Comparison of ENCODE assay signal across 19 mouse cellular contexts in genomic region chr4:135689797-135690196, GRCm38 (mm10). TPM values are rescaled to one million over a fixed set of nuclear protein-coding genes. Genes with fewer than 3 reads are reported as not detected.
"Had no signal": no experiment of that assay in that cellular context is flagged by ENCODE, and none has a peak within 500 bp of the region (broad histone marks: within the 10 kb centered on the region; RNA-seq: fewer than 3 reads in every experiment).

No protein-coding gene starts in this region.

- H3K4me3 ChIP-seq: neural tube, embryonic 12.5 days; neural tube, embryonic 13.5 days; neural tube, embryonic 15.5 days; stomach, embryonic 15.5 days had no signal

- DNase-seq: retina, postnatal 1 day; right cerebral cortex, adult 18-20 months; right cerebral cortex, postnatal 14 days; right cerebral cortex, postnatal 25 days; right cerebral cortex, postnatal 4 days; spleen, adult 18-20 months; thymus, adult 2 months; thymus, postnatal 14 days; thymus, postnatal 25 days; thymus, postnatal 36 days; thymus, postnatal 4 days had no signal

- H3K27ac ChIP-seq: neural tube, embryonic 12.5 days; neural tube, embryonic 13.5 days; neural tube, embryonic 15.5 days; stomach, embryonic 15.5 days; stomach, postnatal 0 days had no signal

- H3K4me1 ChIP-seq: stomach, embryonic 15.5 days had no signal

- H3K36me3 ChIP-seq: neural tube, embryonic 12.5 days; neural tube, embryonic 13.5 days; neural tube, embryonic 15.5 days; stomach, embryonic 15.5 days had no signal

RNA-seq across cellular contexts. Expression of gene Il22ra1, which starts 38.2 kb away (rescaled TPM):
- polyA plus RNA-seq: neural tube, embryonic 11.5 days; neural tube, embryonic 12.5 days; neural tube, embryonic 13.5 days; neural tube, embryonic 14.5 days; neural tube, embryonic 15.5 days; thymus, postnatal 0 days had no signal
